In genomic region chr13:21779767-21780731, GRCm38 (mm10) we compare ENCODE assay signal across 8 mouse cellular contexts. TPM values are rescaled to one million over a fixed set of nuclear protein-coding genes. Genes with fewer than 3 reads are reported as not detected.
DNase-seq lines count a peak whose midpoint lies in the region; ATAC-seq and TF ChIP-seq lines count a peak whose summit lies in the region.

Gene Hist1h1b, minus strand, starts transcription at chr13:21780625.

- no peaks in the 10 kb centered on the region for H3K36me3 ChIP-seq in intestine, postnatal 0 days (ENCODE audit: control insufficient read depth, insufficient read depth)
- no peaks in the 10 kb centered on the region for H3K36me3 ChIP-seq in liver, embryonic 11.5 days (ENCODE audit: control insufficient read depth, insufficient read depth, low read length)
- H3K36me3 ChIP-seq in myocyte (ENCODE audit: control insufficient read depth, insufficient read depth): no peaks in the 10 kb centered on the region
- H3K36me3 ChIP-seq in splenic B cell, adult 2 months (ENCODE audit: control insufficient read depth, insufficient read depth, low read length, poor library complexity, severe bottlenecking): no peaks in the 10 kb centered on the region

- H3ac ChIP-seq in myocyte (ENCODE audit: control insufficient read depth, insufficient read length): peak within 1 kb of the TSS; percentile 30

- WGBS in intestine, postnatal 0 days: under 1% methylated on average over 44 of the region's 44 CpGs
- WGBS in liver, embryonic 11.5 days: under 1% methylated on average over 44 of the region's 44 CpGs

- TF ChIP-seq CTCF in intestine, postnatal 0 days (IDR thresholded peaks at IDR 0.05; ENCODE audit: low read depth): no peak

- H3K9me3 ChIP-seq in intestine, postnatal 0 days (ENCODE audit: control insufficient read depth): no peaks in the 10 kb centered on the region
- H3K9me3 ChIP-seq in liver, embryonic 11.5 days (ENCODE audit: control insufficient read depth, low read length): no peaks in the 10 kb centered on the region

- H3K4me2 ChIP-seq in intestine, postnatal 0 days (replicated peaks; ENCODE audit: low read depth): peak within 1 kb of the TSS; percentile 91
- peak within 1 kb of the TSS; percentile 94 for H3K4me2 ChIP-seq in liver, embryonic 11.5 days
- peak within 1 kb of the TSS; percentile 95 for H3K4me2 ChIP-seq in myocyte (ENCODE audit: low read depth)

- peak; percentile 99 for TF ChIP-seq POLR2A in myocyte (IDR thresholded peaks at IDR 0.05; ENCODE audit: insufficient read length, low read depth)

- DNase-seq in 3T3-L1 (ENCODE audit: low read depth, low spot score): peak; percentile 89
- peak; percentile 81 for DNase-seq in adrenal gland, postnatal 10 days
- peak; percentile 92 for DNase-seq in embryo, embryonic 9.5 days (ENCODE audit: extremely low spot score)
- DNase-seq in liver, embryonic 11.5 days (ENCODE audit: low spot score): peak; percentile 84
- DNase-seq in splenic B cell, adult 2 months (ENCODE audit: low read depth, low spot score): peak; percentile 69

- peak within 1 kb of the TSS; percentile 69 for H3K27ac ChIP-seq in intestine, postnatal 0 days (ENCODE audit: low read depth, low read length)
- peak within 1 kb of the TSS; percentile 100 for H3K27ac ChIP-seq in liver, embryonic 11.5 days (ENCODE audit: low read depth, low read length)

- no peaks in the 10 kb centered on the region for H3K79me2 ChIP-seq in myocyte (ENCODE audit: control insufficient read depth, insufficient read depth)

- peak; percentile 51 for ATAC-seq in granulocyte monocyte progenitor cell, adult 5-6 weeks (replicated peaks; ENCODE audit: poor library complexity, severe bottlenecking)
- ATAC-seq in intestine, postnatal 0 days: peak; percentile 25
- peak; percentile 52 for ATAC-seq in liver, embryonic 11.5 days (replicated peaks; ENCODE audit: low FRiP score)

- H3K27me3 ChIP-seq in intestine, postnatal 0 days (replicated peaks; ENCODE audit: control insufficient read depth, insufficient read depth, low read length): no peaks in the 10 kb centered on the region
- H3K27me3 ChIP-seq in liver, embryonic 11.5 days (replicated peaks; ENCODE audit: control insufficient read depth, insufficient read depth, low read length): no peaks in the 10 kb centered on the region
- H3K27me3 ChIP-seq in myocyte (ENCODE audit: control insufficient read depth, insufficient read depth, insufficient read length): no peaks in the 10 kb centered on the region
- no peaks in the 10 kb centered on the region for H3K27me3 ChIP-seq in splenic B cell, adult 2 months (ENCODE audit: control insufficient read depth, insufficient read depth, low read length, poor library complexity, severe bottlenecking)

- peak within 1 kb of the TSS; percentile 54 for H3K4me3 ChIP-seq in intestine, postnatal 0 days (ENCODE audit: low read depth, low read length)
- peak within 1 kb of the TSS; percentile 62 for H3K4me3 ChIP-seq in liver, embryonic 11.5 days (ENCODE audit: low read depth, low read length)
- peak within 1 kb of the TSS; percentile 58 for H3K4me3 ChIP-seq in myocyte

- H3K4me1 ChIP-seq in intestine, postnatal 0 days (replicated peaks; ENCODE audit: control insufficient read depth, insufficient read depth, low read length): peaks cover 9% of the 10 kb centered on the region; the same call in 1 of the 2 replicates
- peaks cover 18% of the 10 kb centered on the region for H3K4me1 ChIP-seq in liver, embryonic 11.5 days (replicated peaks; ENCODE audit: control insufficient read depth, insufficient read depth, low read length)

- H3K9ac ChIP-seq in intestine, postnatal 0 days (ENCODE audit: low read depth, low read length): peak within 1 kb of the TSS; percentile 58
- peak within 1 kb of the TSS; percentile 98 for H3K9ac ChIP-seq in liver, embryonic 11.5 days (ENCODE audit: low read depth, low read length)

TF ChIP-seq in myocyte, 11 proteins besides CTCF, POLR2A, EP300 and RAD21:
- peak; percentile 99 for TF ChIP-seq POLR2AphosphoS2 (IDR thresholded peaks at IDR 0.05; ENCODE audit: insufficient read length, low read depth)
- no peak for TF ChIP-seq TCF12 (IDR thresholded peaks at IDR 0.05; ENCODE audit: insufficient read depth, poor library complexity, severe bottlenecking)

RNA-seq across cellular contexts. Expression of gene Hist1h1b, which starts in this region (rescaled TPM):
- total RNA-seq in adrenal gland, postnatal 10 days (2021): 100 to 1,000 TPM; 179 to 219 TPM
- 278 and 329 TPM in 2 replicates for total RNA-seq in granulocyte monocyte progenitor cell, adult 5-6 weeks (2014; fragmentation: Nextera tagmentation)
- 1,634 and 1,715 TPM in 2 replicates for total RNA-seq in granulocyte monocyte progenitor cell, adult 5-6 weeks (2017)
- 7.3 and 8.1 TPM in 2 replicates for polyA plus RNA-seq in intestine, postnatal 0 days (2015; fragmentation: Nextera tagmentation; extraction: Ambion mirVana)
- 19.0 and 20.4 TPM in 2 replicates for polyA plus RNA-seq in liver, embryonic 11.5 days (2014; fragmentation: Nextera tagmentation; extraction: Ambion mirVana)
- polyA plus RNA-seq in myocyte (2012; fragmentation: generic; extraction: Trizol): 1.7 TPM

Comparison
In these comparisons a context has a peak if more than half of its experiments do, and no peak if none do; other contexts are left out.
1. Peak in every context shown above with its lines: DNase-seq, ATAC-seq, H3K4me3 ChIP-seq and H3K27ac ChIP-seq.